Mouse (Mus musculus) cortical plate, adult 2 months (tissue): ENCODE measurements around the gene Mki67.
"Not testable (repeated sequence)": the region's sequence is repeated elsewhere in the genome, so short reads cannot be mapped to it uniquely, and the experiment has no call there.

ENCODE experiments used
- CTCF ChIP-seq: fragments of 200-500 bp; IDR thresholded peaks from 2 replicates; pipeline ENCODE4 v1.5.1; 2011; ENCODE audit warnings: mild to moderate bottlenecking, control low read depth, low read length; ENCODE audit not compliant: insufficient read depth; ENCODE audit errors: extremely low read depth
- POLR2A ChIP-seq: fragments of 200-500 bp; IDR thresholded peaks from 2 replicates; pipeline ENCODE4 v1.6.1; 2011; ENCODE audit warnings: mild to moderate bottlenecking, low read length, control low read depth; ENCODE audit not compliant: insufficient read depth; ENCODE audit errors: extremely low read depth

DNA sequence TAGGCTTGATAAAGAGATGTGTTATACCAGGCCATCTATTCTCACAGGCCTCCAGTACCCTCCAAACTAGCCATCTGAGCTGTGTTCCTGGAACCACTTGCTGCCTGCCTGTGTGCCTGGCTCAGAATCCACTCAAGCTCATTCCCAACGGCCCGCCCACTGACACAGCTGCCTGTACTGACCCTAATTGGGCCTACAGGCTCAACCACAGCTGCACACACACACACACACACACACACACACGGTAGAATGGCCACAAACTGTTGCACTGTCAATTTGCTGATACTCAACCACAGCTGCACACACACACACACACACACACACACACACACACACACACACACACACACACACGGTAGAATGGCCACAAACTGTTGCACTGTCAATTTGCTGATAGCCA, 32.1 kb downstream of the Mki67 start:
- not testable (repeated sequence) for TF ChIP-seq CTCF, POLR2A
